Mouse (Mus musculus): ENCODE measurements around the gene Lect2.
A peak's percentile ranks its signal among the peaks of the same experiment; 100 is the strongest.

DNA sequence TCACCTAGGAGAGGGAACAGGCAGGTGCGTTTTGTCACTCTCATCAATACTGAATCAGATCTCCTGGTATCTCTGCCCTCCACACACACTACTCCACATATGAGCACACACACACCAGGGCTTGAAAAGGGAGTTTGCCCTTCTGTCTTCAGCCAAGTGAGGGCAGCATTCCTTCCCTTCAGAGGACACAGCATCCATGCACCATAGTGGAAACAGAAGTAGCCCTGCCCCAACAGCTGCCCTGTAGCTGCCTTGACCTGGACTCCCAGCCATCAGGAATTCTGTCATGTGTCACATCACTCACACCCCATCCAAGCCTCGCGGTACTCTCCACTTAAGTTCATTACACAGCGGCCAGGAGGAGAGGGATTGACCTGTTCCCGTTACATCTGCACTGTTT is 29.8 kb upstream of the Lect2 start:
- TF ChIP-seq CTCF (IDR thresholded peaks at IDR 0.05; ENCODE audit: low read depth) (peak; percentile 59), EP300 (IDR thresholded peaks at IDR 0.05; ENCODE audit: low read depth) (no peak)

All from heart, postnatal 0 days (tissue).